Mouse (Mus musculus): ENCODE data around the gene Pknox2. TPM values are rescaled to one million over a fixed set of nuclear protein-coding genes. Genes with fewer than 3 reads are reported as not detected.

The Pknox2 gene
- total RNA-seq, 1 experiment = 1.8 TPM

DNA sequence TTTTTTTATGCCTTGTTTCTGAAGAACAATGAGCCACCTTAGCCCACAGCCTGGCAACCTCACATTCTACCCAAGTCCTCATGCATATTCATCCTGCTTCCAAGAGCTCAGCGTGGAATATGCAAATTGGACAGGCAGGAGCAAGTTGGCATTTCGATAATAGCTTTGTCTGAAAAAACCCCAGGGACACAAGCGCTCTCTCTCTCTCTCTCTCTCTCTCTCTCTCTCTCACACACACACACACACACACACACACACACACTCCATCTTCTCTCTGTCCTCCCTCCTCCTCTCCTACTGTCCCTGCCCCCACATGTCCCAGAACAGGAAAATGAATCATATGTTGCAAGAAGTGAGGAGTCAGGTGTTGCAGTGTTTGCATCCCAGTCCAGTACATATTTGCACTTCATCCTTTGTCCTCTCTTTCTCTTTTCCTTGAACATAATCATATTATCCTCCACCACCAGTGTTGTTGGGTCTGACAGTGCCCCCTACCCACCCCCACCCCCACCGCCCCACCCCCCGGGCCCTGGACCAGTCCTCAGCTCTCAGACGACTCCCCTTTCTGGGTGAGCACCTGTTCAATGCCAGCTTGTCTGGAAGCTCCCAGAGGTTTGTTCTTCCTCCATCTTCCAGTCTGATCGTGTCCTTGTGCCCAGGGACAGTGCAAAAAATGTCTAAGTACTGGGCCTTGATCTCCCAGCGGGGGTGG is 265.0 kb downstream of the Pknox2 start:
- in situ Hi-C loops (cut with MboI; ENCODE audit: low sequenced_read_pairs in 2 of 2, unreplicated experiment in 2 of 2) = no loop called here
- Histone ChIP-seq H3K36me3 (ENCODE audit: control insufficient read depth, insufficient read depth, low read length, poor library complexity, severe bottlenecking) (no peaks in the 10 kb centered on the region), H3K4me1 (ENCODE audit: control insufficient read depth in 2 of 2, insufficient read depth in 2 of 2, low read length in 2 of 2, poor library complexity in 1 of 2) (no peaks in the 10 kb centered on the region), H3K27ac (ENCODE audit: insufficient read depth, low read depth, low read length, poor library complexity, severe bottlenecking) (no peak overlapping the region), H3K4me3 (ENCODE audit: insufficient read depth in 1 of 2, low read depth in 1 of 2, low read length in 2 of 2, poor library complexity in 1 of 2, severe bottlenecking in 1 of 2) (no peak overlapping the region), H3K9me3 (ENCODE audit: control insufficient read depth, insufficient read depth, low read depth, low read length) (no peaks in the 10 kb centered on the region), H3K9ac (ENCODE audit: insufficient read depth, low read depth, low read length, poor library complexity, severe bottlenecking) (no peak overlapping the region)
- TF ChIP-seq CHD2 (IDR thresholded peaks at IDR 0.05; ENCODE audit: low read depth, low read length) = no peak
- TF ChIP-seq HCFC1 (IDR thresholded peaks at IDR 0.05; ENCODE audit: borderline replicate concordance, insufficient read depth, low read length) = no peak
- TF ChIP-seq ZNF384 (IDR thresholded peaks at IDR 0.05; ENCODE audit: low read depth, low read length) = no peak
- TF ChIP-seq ZC3H11A (IDR thresholded peaks at IDR 0.05; ENCODE audit: borderline replicate concordance, low read depth, low read length) = no peak
- no peak for TF ChIP-seq MAFK (IDR thresholded peaks at IDR 0.05; ENCODE audit: insufficient read depth, low read depth, low read length)
- no peak for DNase-seq (ENCODE audit: low read depth, low spot score)

DNA sequence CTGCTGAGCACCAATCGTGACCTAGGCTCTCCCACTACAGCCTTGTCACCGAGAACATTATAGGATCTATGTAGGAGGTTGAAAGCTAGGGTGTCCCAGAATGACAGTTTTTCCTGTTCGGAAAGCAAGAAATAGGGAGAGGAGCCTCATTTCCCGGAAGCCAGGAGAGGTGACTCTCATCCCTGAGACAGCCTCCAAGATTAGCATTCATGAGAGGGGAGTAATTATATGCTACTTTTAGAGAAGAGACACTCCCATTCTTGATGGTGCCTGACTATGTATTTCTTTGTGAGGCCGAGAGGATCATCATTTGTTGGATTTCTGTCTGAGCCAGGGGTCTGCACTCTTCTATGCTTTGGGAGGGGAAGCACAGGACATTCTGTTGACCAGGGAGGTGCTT is 265.6 kb downstream of the Pknox2 start:
- TF ChIP-seq HCFC1 (IDR thresholded peaks at IDR 0.05; ENCODE audit: borderline replicate concordance, insufficient read depth, low read length) = no peak
- no peak for TF ChIP-seq MAFK (IDR thresholded peaks at IDR 0.05; ENCODE audit: insufficient read depth, low read depth, low read length)
- TF ChIP-seq ZC3H11A (IDR thresholded peaks at IDR 0.05; ENCODE audit: borderline replicate concordance, low read depth, low read length) = no peak
- no peak for TF ChIP-seq CHD2 (IDR thresholded peaks at IDR 0.05; ENCODE audit: low read depth, low read length)
- TF ChIP-seq ZNF384 (IDR thresholded peaks at IDR 0.05; ENCODE audit: low read depth, low read length) = no peak
- H3K9me3 ChIP-seq (ENCODE audit: control insufficient read depth, insufficient read depth, low read depth, low read length) = no peaks in the 10 kb centered on the region
- in situ Hi-C loops (cut with MboI; ENCODE audit: low sequenced_read_pairs in 2 of 2, unreplicated experiment in 2 of 2) = no loop called here
- no peaks in the 10 kb centered on the region for H3K4me1 ChIP-seq (ENCODE audit: control insufficient read depth in 2 of 2, insufficient read depth in 2 of 2, low read length in 2 of 2, poor library complexity in 1 of 2)
- DNase-seq (ENCODE audit: low read depth, low spot score) = no peak
- H3K27ac ChIP-seq (ENCODE audit: insufficient read depth, low read depth, low read length, poor library complexity, severe bottlenecking) = no peak overlapping the region
- no peaks in the 10 kb centered on the region for H3K36me3 ChIP-seq (ENCODE audit: control insufficient read depth, insufficient read depth, low read length, poor library complexity, severe bottlenecking)
- no peak overlapping the region for H3K4me3 ChIP-seq (ENCODE audit: insufficient read depth in 1 of 2, low read depth in 1 of 2, low read length in 2 of 2, poor library complexity in 1 of 2, severe bottlenecking in 1 of 2)
- H3K9ac ChIP-seq (ENCODE audit: insufficient read depth, low read depth, low read length, poor library complexity, severe bottlenecking) = no peak overlapping the region

DNA sequence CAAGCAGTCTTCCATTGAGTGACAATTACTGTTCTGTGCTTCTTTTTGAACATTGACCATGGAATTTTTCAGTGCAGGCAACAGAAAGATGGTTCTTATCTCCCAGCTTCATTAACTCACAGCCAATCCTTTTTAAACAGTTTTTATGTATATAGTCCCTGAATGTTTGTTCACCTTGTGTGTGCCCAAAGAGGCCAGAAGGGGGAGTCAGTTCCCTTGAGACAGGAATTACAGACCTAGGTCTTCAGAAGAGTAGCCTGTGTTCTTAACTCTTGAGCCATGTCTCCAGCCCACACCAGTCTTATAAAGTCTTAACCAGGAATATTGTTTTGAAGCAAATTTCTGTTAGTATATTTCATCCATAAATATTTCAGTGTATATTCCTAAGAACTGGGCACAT is 270.4 kb downstream of the Pknox2 start:
- Histone ChIP-seq H3K9me3 (ENCODE audit: control insufficient read depth, insufficient read depth, low read depth, low read length) (no peaks in the 10 kb centered on the region), H3K36me3 (ENCODE audit: control insufficient read depth, insufficient read depth, low read length, poor library complexity, severe bottlenecking) (no peaks in the 10 kb centered on the region), H3K4me1 (ENCODE audit: control insufficient read depth in 2 of 2, insufficient read depth in 2 of 2, low read length in 2 of 2, poor library complexity in 1 of 2) (no peaks in the 10 kb centered on the region), H3K9ac (ENCODE audit: insufficient read depth, low read depth, low read length, poor library complexity, severe bottlenecking) (no peak overlapping the region), H3K4me3 (ENCODE audit: insufficient read depth in 1 of 2, low read depth in 1 of 2, low read length in 2 of 2, poor library complexity in 1 of 2, severe bottlenecking in 1 of 2) (no peak overlapping the region), H3K27ac (ENCODE audit: insufficient read depth, low read depth, low read length, poor library complexity, severe bottlenecking) (no peak overlapping the region)
- DNase-seq (ENCODE audit: low read depth, low spot score) = no peak
- in situ Hi-C loops (cut with MboI; ENCODE audit: low sequenced_read_pairs in 2 of 2, unreplicated experiment in 2 of 2) = no loop called here
- TF ChIP-seq ZC3H11A (IDR thresholded peaks at IDR 0.05; ENCODE audit: borderline replicate concordance, low read depth, low read length) = no peak
- no peak for TF ChIP-seq CHD2 (IDR thresholded peaks at IDR 0.05; ENCODE audit: low read depth, low read length)
- no peak for TF ChIP-seq HCFC1 (IDR thresholded peaks at IDR 0.05; ENCODE audit: borderline replicate concordance, insufficient read depth, low read length)
- TF ChIP-seq MAFK (IDR thresholded peaks at IDR 0.05; ENCODE audit: insufficient read depth, low read depth, low read length) = no peak
- no peak for TF ChIP-seq ZNF384 (IDR thresholded peaks at IDR 0.05; ENCODE audit: low read depth, low read length)

DNA sequence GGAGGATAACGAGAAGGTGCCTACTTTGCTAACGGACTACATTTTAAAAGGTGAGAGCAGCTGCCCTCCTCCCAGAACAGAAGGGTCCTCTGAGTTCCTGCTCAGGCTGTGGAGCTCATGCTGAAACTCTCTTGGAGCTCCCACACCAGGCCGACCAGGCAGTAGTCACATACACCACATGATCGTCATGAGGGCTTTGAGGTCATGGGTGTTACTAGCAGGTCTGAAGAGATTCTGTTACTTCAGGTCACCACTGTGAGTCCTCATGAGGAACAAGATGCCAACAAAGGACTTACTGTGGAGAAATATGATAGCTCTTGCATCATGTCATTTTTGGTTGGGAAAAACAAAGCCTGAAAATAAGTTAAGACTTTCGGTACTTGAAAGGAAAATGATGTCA is 270.9 kb downstream of the Pknox2 start:
- Histone ChIP-seq H3K27ac (ENCODE audit: insufficient read depth, low read depth, low read length, poor library complexity, severe bottlenecking) (no peak overlapping the region), H3K4me1 (ENCODE audit: control insufficient read depth in 2 of 2, insufficient read depth in 2 of 2, low read length in 2 of 2, poor library complexity in 1 of 2) (no peaks in the 10 kb centered on the region), H3K9me3 (ENCODE audit: control insufficient read depth, insufficient read depth, low read depth, low read length) (no peaks in the 10 kb centered on the region), H3K9ac (ENCODE audit: insufficient read depth, low read depth, low read length, poor library complexity, severe bottlenecking) (no peak overlapping the region), H3K4me3 (ENCODE audit: insufficient read depth in 1 of 2, low read depth in 1 of 2, low read length in 2 of 2, poor library complexity in 1 of 2, severe bottlenecking in 1 of 2) (no peak overlapping the region), H3K36me3 (ENCODE audit: control insufficient read depth, insufficient read depth, low read length, poor library complexity, severe bottlenecking) (no peaks in the 10 kb centered on the region)
- in situ Hi-C loops (cut with MboI; ENCODE audit: low sequenced_read_pairs in 2 of 2, unreplicated experiment in 2 of 2) = no loop called here
- DNase-seq (ENCODE audit: low read depth, low spot score) = no peak
- TF ChIP-seq CHD2 (IDR thresholded peaks at IDR 0.05; ENCODE audit: low read depth, low read length) (no peak), ZNF384 (IDR thresholded peaks at IDR 0.05; ENCODE audit: low read depth, low read length) (no peak), MAFK (IDR thresholded peaks at IDR 0.05; ENCODE audit: insufficient read depth, low read depth, low read length) (no peak), HCFC1 (IDR thresholded peaks at IDR 0.05; ENCODE audit: borderline replicate concordance, insufficient read depth, low read length) (no peak), ZC3H11A (IDR thresholded peaks at IDR 0.05; ENCODE audit: borderline replicate concordance, low read depth, low read length) (no peak)

Data from ES-E14 (cell line).